Mouse (Mus musculus) stomach, embryonic 15.5 days (tissue): ENCODE measurements around the gene Tmem245. TPM values are rescaled to one million over a fixed set of nuclear protein-coding genes. Genes with fewer than 3 reads are reported as not detected.

Source experiments
- ATAC-seq: fragments of 200-750 bp; cut with Nextera tagmentation; 2 replicates; pipeline ENCODE4 v1.8.0; 2017; ENCODE audit warnings: low read depth, moderate number of reproducible peaks, moderate TSS enrichment; ENCODE audit not compliant: insufficient read depth, low FRiP score
- H3K27ac ChIP-seq: fragments of 300-500 bp; sonication (generic); 2 replicates; pipeline ENCODE4 v1.5.1; 2015; ENCODE audit warnings: mild to moderate bottlenecking, inconsistent platforms
- H3K27me3 ChIP-seq: fragments of 300-500 bp; sonication (generic); replicated peaks from 2 replicates; pipeline ENCODE4 v1.6.1; 2015; ENCODE audit warnings: inconsistent platforms
- H3K36me3 ChIP-seq: fragments of 300-500 bp; sonication (generic); 2 replicates; pipeline ENCODE4 v1.6.1; 2015; ENCODE audit warnings: inconsistent platforms
- H3K4me1 ChIP-seq: fragments of 300-500 bp; sonication (generic); 2 replicates; pipeline ENCODE4 v1.6.1; 2015; ENCODE audit warnings: inconsistent platforms
- H3K4me2 ChIP-seq: fragments of 300-500 bp; sonication (generic); 2 replicates; pipeline ENCODE4 v1.6.1; 2015; ENCODE audit warnings: mild to moderate bottlenecking, inconsistent platforms
- H3K4me3 ChIP-seq: fragments of 300-500 bp; sonication (generic); replicated peaks from 2 replicates; pipeline ENCODE4 v1.5.1; 2015; ENCODE audit warnings: inconsistent platforms
- H3K9ac ChIP-seq: fragments of 300-500 bp; sonication (generic); 2 replicates; pipeline ENCODE4 v1.6.1; 2015; ENCODE audit warnings: inconsistent platforms
- H3K9me3 ChIP-seq: fragments of 300-500 bp; sonication (generic); 2 replicates; pipeline ENCODE4 v1.6.1; 2016; ENCODE audit warnings: inconsistent platforms
- WGBS: fragments of 180-500 bp; shearing (Covaris S2); methylation state at CpG from one replicate; pipeline ENCODE4 v1.1.7; 2015; 5-methylcytosine and 5-hydroxymethylcytosine counted together
- polyA plus RNA-seq: library from polyadenylated mRNA; unstranded; fragments of >200 nt; fragmentation: Nextera tagmentation; extraction: Ambion mirVana; gene quantifications from 2 replicates; pipeline ENCODE4 v1.2.1, GENCODE M21; 2015

Tmem245 gene
- polyA plus RNA-seq, 1 experiment from 2014 or later, result 10.3 TPM

- no peaks in the 10 kb centered on the region for H3K36me3 ChIP-seq
- H3K4me1 ChIP-seq, result no peaks in the 10 kb centered on the region; the same call in 1 of the 2 replicates
- H3K4me2 ChIP-seq, result no peak overlapping the region
- WGBS, result 85% methylated on average over 4 of the region's 4 CpGs
- H3K27me3 ChIP-seq, result no peaks in the 10 kb centered on the region
- H3K9ac ChIP-seq, result no peak overlapping the region
- no peak overlapping the region for H3K4me3 ChIP-seq
- H3K9me3 ChIP-seq, result no peaks in the 10 kb centered on the region
- ATAC-seq, result no peak
- no peak overlapping the region for H3K27ac ChIP-seq
Measured at GRCm38 (mm10) chr4:56861551-56861950, 85.7 kb downstream of the Tmem245 start.

GRCm38 (mm10) chr4:56858733-56859132 lies 88.5 kb downstream of the Tmem245 start:
- H3K27ac ChIP-seq, result no peak overlapping the region
- H3K9ac ChIP-seq, result no peak overlapping the region
- no peaks in the 10 kb centered on the region for H3K27me3 ChIP-seq
- no peak overlapping the region for H3K4me3 ChIP-seq
- H3K9me3 ChIP-seq, result no peaks in the 10 kb centered on the region
- no peak for ATAC-seq
- no peaks in the 10 kb centered on the region for H3K4me1 ChIP-seq
- H3K4me2 ChIP-seq, result no peak overlapping the region
- H3K36me3 ChIP-seq, result no peaks in the 10 kb centered on the region
- WGBS, result 70% methylated on average over 9 of the region's 9 CpGs

GRCm38 (mm10) chr4:56856371-56856949 lies 90.8 kb downstream of the Tmem245 start:
- Histone ChIP-seq H3K9me3 (no peaks in the 10 kb centered on the region), H3K27me3 (no peaks in the 10 kb centered on the region), H3K9ac (no peak overlapping the region), H3K4me3 (no peak overlapping the region), H3K4me1 (no peaks in the 10 kb centered on the region), H3K36me3 (no peaks in the 10 kb centered on the region), H3K27ac (no peak overlapping the region), H3K4me2 (no peak overlapping the region)
- WGBS, result 66% methylated on average over 8 of the region's 8 CpGs
- no peak for ATAC-seq

DNA sequence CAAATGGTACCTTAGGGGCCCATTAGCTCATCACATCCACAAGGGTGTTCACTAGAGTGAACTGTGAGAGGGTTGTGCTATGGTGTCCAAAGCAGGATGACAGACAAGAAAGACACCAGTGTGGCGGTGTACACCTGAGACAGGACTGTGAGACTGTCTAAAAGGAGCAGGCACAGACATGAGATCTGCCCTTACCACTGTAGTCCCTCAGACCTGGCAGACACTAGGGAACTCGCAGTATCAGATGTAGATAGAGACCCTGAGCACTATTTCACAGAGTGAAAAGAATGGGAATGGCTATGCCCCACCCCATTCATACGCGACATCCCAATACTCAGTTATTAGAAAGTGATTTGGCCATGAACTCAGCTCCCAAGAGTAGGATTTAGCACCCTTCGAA lies 91.3 kb downstream of the Tmem245 start:
- Histone ChIP-seq H3K9me3 (no peaks in the 10 kb centered on the region), H3K36me3 (no peaks in the 10 kb centered on the region), H3K9ac (no peak overlapping the region), H3K4me1 (no peaks in the 10 kb centered on the region), H3K4me2 (no peak overlapping the region), H3K27ac (no peak overlapping the region), H3K4me3 (no peak overlapping the region), H3K27me3 (no peaks in the 10 kb centered on the region)
- 90% methylated on average over 5 of the region's 5 CpGs for WGBS
- no peak for ATAC-seq

DNA sequence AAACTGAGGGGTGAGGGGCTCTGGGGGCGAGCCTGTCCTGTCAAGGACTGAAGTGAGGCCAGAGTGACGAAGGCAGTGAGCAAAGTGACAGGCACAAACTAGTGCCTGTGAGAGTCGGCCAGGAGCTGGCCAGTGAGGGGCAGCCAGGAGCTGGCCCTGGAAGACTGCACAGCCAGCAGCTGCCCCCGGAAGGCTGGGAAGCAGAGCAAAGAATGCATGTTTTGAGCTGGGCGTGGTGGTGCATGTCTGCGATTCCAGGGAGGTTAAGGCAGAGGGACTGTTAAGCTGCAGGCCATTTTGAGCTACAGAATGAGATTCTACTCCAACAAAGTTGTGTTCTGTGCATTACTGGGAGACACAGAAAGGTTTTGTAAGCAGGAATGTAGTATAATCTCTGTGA lies 96.5 kb downstream of the Tmem245 start:
- no peak overlapping the region for H3K4me2 ChIP-seq
- WGBS, result 28% methylated on average over 6 of the region's 6 CpGs
- H3K9me3 ChIP-seq, result no peaks in the 10 kb centered on the region
- no peaks in the 10 kb centered on the region for H3K4me1 ChIP-seq
- ATAC-seq, result no peak
- no peak overlapping the region for H3K9ac ChIP-seq
- no peaks in the 10 kb centered on the region for H3K27me3 ChIP-seq
- H3K27ac ChIP-seq, result no peak overlapping the region
- 0 out of 2 replicates have a peak, but pooled peaks cover under 1% of the 10 kb centered on the region for H3K36me3 ChIP-seq
- H3K4me3 ChIP-seq, result no peak overlapping the region

DNA sequence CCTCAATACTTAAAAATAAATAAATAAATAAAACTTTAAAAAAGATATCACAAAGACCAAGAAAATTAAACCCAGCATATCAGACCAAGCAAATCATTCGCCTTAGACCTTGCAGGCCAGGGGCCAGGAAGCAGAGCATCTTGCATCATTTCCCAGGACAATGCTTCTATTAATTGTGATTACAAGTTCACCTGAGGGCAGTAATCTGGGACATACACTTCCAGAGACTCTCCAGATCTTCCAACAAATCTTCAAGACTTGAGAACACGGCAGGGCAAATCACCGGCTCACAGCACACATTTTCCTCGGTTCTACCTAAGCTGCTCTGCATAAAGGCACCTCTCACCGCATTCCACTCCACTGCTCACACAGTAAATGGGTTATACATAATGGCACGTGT lies 99.2 kb downstream of the Tmem245 start:
- 86% methylated on average over 6 of the region's 6 CpGs for WGBS
- Histone ChIP-seq H3K27ac (no peak overlapping the region), H3K4me2 (no peak overlapping the region), H3K9me3 (no peaks in the 10 kb centered on the region), H3K4me1 (no peaks in the 10 kb centered on the region), H3K9ac (no peak overlapping the region), H3K36me3 (peaks cover 9% of the 10 kb centered on the region; the same call in 1 of the 2 replicates), H3K27me3 (no peaks in the 10 kb centered on the region), H3K4me3 (no peak overlapping the region)
- no peak for ATAC-seq

DNA sequence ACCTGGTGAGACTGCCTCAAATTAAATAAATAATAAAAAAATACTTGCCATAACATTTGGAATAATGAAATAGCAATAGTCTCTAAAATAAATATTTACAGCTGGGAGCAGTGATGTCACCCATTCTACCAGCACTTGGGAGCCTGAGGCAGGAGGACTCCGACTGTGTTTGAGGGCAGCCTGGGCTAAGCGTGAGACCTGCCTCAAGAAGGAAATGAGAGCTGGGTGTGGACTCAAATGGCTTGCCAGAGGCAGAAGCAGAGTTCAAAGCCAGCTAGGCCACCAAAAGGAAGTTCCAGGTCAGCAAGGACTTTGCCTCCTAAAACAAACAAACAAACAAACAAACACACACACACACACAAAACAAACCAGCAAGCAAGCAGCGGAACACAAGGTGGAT lies 99.8 kb downstream of the Tmem245 start:
- Histone ChIP-seq H3K4me2 (no peak overlapping the region), H3K27ac (no peak overlapping the region), H3K27me3 (no peaks in the 10 kb centered on the region), H3K36me3 (peaks cover 9% of the 10 kb centered on the region; the same call in 1 of the 2 replicates), H3K4me1 (no peaks in the 10 kb centered on the region), H3K4me3 (no peak overlapping the region), H3K9ac (no peak overlapping the region), H3K9me3 (no peaks in the 10 kb centered on the region)
- ATAC-seq, result no peak
- WGBS, result 85% methylated on average over 3 of the region's 3 CpGs

GRCm38 (mm10) chr4:56845896-56846533 lies 101.2 kb downstream of the Tmem245 start:
- Histone ChIP-seq H3K9ac (no peak overlapping the region), H3K36me3 (peaks cover 9% of the 10 kb centered on the region; the same call in 1 of the 2 replicates), H3K4me2 (no peak overlapping the region), H3K27ac (no peak overlapping the region), H3K4me3 (no peak overlapping the region), H3K4me1 (no peaks in the 10 kb centered on the region), H3K27me3 (no peaks in the 10 kb centered on the region), H3K9me3 (no peaks in the 10 kb centered on the region)
- 70% methylated on average over 12 of the region's 12 CpGs for WGBS
- no peak for ATAC-seq

GRCm38 (mm10) chr4:56844911-56845310 lies 102.3 kb downstream of the Tmem245 start:
- 85% methylated on average over 4 of the region's 4 CpGs for WGBS
- no peaks in the 10 kb centered on the region for H3K27me3 ChIP-seq
- H3K27ac ChIP-seq, result no peak overlapping the region
- no peak for ATAC-seq
- no peak overlapping the region for H3K4me2 ChIP-seq
- H3K36me3 ChIP-seq, result peaks cover 9% of the 10 kb centered on the region; the same call in 1 of the 2 replicates
- H3K4me3 ChIP-seq, result no peak overlapping the region
- no peaks in the 10 kb centered on the region for H3K9me3 ChIP-seq
- no peaks in the 10 kb centered on the region for H3K4me1 ChIP-seq
- no peak overlapping the region for H3K9ac ChIP-seq

DNA sequence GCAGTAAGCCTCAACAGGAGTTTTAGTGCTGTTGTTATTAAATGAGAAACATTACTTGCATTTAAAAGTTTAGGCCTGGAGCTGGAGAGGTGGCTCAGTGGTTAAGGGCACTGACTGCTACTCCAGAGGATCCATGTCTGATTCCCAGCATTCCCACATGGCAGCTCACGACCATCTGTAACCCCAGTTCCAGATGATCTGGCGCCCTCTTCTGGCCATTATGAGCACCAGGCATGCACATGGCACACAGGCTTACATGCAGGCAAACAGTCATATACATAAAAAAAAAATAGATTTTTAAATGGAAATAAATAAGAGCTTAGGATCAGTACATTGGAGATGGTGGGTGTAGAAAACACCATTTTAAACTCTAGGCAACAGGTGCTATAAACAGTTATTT lies 103.3 kb downstream of the Tmem245 start:
- Histone ChIP-seq H3K4me1 (no peaks in the 10 kb centered on the region), H3K9me3 (no peaks in the 10 kb centered on the region), H3K9ac (no peak overlapping the region), H3K27me3 (no peaks in the 10 kb centered on the region), H3K27ac (no peak overlapping the region), H3K4me3 (no peak overlapping the region), H3K36me3 (peaks cover 9% of the 10 kb centered on the region; the same call in 1 of the 2 replicates), H3K4me2 (no peak overlapping the region)
- WGBS, result 78% methylated on average over 2 of the region's 2 CpGs
- no peak for ATAC-seq

- H3K27me3 ChIP-seq, result no peaks in the 10 kb centered on the region
Measured at GRCm38 (mm10) chr4:56842501-56842900, 104.7 kb downstream of the Tmem245 start.

GRCm38 (mm10) chr4:56840297-56840696 lies 106.9 kb downstream of the Tmem245 start:
- H3K9ac ChIP-seq, result no peak overlapping the region
- no peaks in the 10 kb centered on the region for H3K4me1 ChIP-seq
- no peak overlapping the region for H3K4me2 ChIP-seq
- no peak overlapping the region for H3K27ac ChIP-seq
- no peaks in the 10 kb centered on the region for H3K27me3 ChIP-seq
- 60% methylated on average over 3 of the region's 3 CpGs for WGBS
- no peak for ATAC-seq
- peaks cover 5% of the 10 kb centered on the region; the same call in 1 of the 2 replicates for H3K36me3 ChIP-seq
- H3K4me3 ChIP-seq, result no peak overlapping the region
- no peaks in the 10 kb centered on the region for H3K9me3 ChIP-seq

More at GRCm38 (mm10) chr4:56842501-56842900, 104.7 kb downstream of the Tmem245 start:
- H3K9ac ChIP-seq, result no peak overlapping the region
- no peak for ATAC-seq
- 70% methylated on average over 7 of the region's 7 CpGs for WGBS
- H3K4me3 ChIP-seq, result no peak overlapping the region
- H3K36me3 ChIP-seq, result peaks cover 9% of the 10 kb centered on the region; the same call in 1 of the 2 replicates
- no peaks in the 10 kb centered on the region for H3K9me3 ChIP-seq
- H3K4me2 ChIP-seq, result no peak overlapping the region
- no peaks in the 10 kb centered on the region for H3K4me1 ChIP-seq
- no peak overlapping the region for H3K27ac ChIP-seq
